Mouse (Mus musculus): ENCODE data around the gene Armc9.

Gene Armc9

DNA sequence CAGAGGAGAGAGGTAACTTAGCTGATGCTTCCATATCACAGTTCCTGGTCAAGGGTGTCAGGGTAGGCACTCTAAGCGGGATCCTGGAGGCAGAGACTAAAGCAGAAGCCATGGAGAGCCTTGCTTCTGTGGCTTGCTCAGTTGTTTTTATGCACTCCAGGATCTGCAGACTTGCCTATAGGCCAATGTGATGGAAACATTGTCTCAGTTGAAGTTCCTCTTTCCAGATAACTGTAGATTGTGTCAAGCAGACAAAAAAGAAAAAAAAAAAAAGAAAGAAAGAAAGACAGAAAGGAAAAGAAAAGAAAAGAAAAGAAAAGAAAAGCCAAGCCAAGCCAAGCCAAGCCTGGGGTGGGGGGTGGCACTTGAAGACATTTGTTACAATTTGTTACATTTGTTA lies 60.7 kb downstream of the Armc9 start:
- in situ Hi-C loops (cut with MboI, MseI): loop anchor here (5.0 to 10.0 kb wide), 2 partner anchors 120 to 122 kb away; no protein-coding TSS in a partner anchor

DNA sequence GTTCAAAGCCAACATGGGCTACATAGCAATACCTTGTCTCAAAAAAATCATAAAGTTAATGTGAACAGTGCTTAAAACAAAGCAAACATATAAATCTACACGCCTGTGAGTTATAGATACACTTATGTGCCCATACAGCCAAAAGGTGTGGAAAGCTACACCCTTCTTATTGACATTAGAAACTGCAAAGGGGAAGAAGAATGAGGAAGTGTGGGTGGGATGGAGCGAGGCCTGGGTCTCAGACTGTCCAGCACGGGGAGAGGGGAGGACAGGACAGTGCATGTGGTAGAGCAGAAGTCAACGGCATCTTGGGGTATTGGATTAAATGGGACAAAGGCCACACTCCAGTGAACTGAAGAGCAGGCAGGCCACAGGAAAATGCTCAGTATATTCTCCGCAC lies 61.8 kb downstream of the Armc9 start:
- in situ Hi-C loops (cut with MboI, MseI): loop anchor here (5.0 to 10.0 kb wide), 2 partner anchors 118 to 121 kb away; no protein-coding TSS in a partner anchor

DNA sequence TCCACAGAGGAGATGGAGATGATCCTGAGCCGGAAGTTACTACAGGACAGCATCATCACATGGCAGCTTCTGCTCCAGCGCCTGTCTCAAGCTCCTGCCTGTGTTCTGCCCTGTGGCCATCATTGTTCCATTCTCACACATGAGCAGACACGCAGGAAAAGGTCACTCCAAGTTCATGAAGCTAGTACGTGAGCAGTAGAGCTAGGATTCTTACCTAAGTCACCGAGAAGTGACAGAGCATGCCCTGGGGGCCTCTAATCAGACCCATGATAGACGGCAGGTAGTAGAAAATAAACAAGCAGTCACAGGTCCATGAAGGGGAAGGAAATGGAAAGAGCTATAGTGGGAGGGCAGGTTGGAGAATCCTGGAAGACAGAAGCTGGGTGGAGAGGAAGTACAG lies 63.4 kb downstream of the Armc9 start:
- in situ Hi-C loops (cut with MboI, MseI): loop anchor here (5.0 to 10.0 kb wide), 2 partner anchors 117 to 119 kb away; no protein-coding TSS in a partner anchor

DNA sequence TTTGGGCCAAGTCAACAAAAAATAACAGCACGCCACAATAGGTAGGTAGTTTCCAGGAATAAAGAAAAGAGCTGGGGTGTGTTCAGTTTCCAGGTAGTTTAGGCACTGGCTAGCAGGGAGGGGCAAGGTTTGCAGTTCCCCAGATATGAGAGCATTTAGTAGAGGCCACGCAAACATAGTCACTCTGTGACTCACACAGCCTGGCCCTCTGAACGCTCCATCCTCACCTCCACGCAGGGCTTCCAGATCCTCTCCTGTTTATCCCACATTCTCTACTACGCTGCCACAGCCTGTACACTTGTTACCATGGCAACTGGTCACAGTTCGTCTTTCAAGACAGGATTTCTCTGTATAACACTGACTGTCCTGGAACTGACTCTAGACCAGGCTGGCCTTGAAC lies 70.6 kb downstream of the Armc9 start:
- in situ Hi-C loops (cut with MboI, MseI): loop anchor here in 1 of 2 experiments (25.0 kb wide), 1 partner anchor 1962 kb away; no protein-coding TSS in a partner anchor

DNA sequence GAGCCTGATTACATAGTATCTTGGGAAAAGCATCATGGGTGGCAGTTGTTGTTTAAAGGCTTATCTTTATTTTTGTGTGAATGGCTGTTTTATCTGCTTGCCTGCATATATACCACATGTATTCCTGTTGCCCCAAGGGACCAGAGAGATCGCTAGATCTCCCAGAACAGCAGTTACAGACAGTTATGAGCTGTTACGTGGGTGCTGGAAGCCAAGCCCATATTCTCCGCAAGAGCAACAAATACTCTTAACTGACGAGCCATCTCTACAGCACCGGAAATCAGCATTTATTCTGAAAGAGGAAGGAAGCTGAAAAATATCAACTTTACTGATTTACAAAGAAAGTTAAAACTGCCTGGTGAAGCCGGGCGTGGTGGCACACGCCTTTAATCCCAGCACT lies 74.1 kb downstream of the Armc9 start:
- in situ Hi-C loops (cut with MboI, MseI): loop anchor here in 1 of 2 experiments (25.0 kb wide), 1 partner anchor 1959 kb away; no protein-coding TSS in a partner anchor

DNA sequence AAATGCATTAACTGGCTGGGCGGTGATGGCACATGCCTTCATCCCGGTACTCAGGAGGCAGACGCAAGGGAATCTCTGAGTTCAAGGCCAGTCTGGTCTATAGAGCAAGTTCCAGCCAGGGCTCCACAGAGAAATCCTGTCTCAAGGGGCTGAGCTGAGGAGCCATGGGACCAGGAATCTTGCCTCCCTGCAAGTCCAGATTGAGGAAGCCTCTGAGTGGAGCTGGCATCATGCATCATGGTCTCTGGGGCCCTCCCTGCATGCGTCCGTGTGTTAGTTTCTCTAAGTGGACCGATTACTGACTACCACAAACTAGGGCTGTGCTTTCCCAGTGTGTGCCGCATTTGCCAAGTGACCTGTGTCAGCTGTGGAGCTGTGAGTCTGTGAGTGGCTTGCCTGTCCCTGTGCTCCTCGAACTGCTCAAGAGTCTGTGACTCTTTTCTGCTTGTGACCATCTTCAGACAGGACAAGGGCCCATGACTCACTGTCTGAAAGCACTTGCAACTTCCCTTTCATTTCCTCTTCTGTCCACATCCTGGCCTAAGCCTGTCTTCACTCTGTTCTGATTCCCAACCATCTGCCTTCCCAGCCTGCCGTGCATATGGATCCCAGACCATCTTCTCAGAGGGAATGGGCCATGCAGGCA lies 74.7 kb downstream of the Armc9 start:
- in situ Hi-C loops (cut with MboI, MseI): loop anchor here in 1 of 2 experiments (25.0 kb wide), 1 partner anchor 1958 kb away; no protein-coding TSS in a partner anchor

DNA sequence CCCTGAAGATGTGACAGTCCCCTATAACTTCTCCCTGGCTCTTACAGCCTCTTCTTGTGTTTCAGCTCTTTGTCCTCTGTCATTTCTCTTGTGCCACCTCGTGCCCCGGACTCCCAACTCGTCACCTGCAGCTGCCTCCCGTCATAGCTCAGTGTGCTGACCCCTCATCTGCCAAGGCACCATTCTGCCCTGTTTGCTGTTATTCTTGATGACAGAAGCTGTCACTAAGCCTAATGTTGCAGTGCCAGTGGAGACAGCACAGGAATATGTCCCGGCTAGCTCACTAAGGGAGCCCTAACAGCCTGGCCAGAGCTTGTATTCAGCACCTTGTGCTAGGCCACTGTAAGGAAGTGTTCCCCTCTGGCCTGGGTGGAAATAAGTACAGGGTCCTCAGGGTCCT lies 78.1 kb downstream of the Armc9 start:
- in situ Hi-C loops (cut with MboI, MseI): loop anchor here in 1 of 2 experiments (25.0 kb wide), 1 partner anchor 1955 kb away; no protein-coding TSS in a partner anchor

DNA sequence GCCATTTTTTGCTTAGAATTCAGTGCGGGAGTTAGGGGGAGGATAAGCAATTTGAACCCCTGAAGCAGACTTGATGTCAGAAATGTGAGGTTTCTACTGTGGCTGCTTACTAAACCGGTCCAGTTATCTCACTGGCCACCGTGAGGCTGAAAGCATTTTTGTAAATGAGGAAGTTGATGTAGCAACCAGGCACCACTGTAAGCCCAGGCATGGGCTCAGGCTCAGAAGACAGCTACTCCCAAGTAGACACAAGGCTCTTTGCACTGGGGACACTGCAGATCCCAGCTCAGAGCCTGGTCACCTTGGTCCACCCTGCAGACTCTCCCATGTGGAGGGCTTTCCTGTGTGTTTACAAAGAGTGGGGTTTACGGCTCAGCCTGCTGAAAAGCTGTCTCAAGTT lies 79.2 kb downstream of the Armc9 start:
- in situ Hi-C loops (cut with MboI, MseI): loop anchor here in 1 of 2 experiments (25.0 kb wide), 1 partner anchor 1953 kb away; no protein-coding TSS in a partner anchor

DNA sequence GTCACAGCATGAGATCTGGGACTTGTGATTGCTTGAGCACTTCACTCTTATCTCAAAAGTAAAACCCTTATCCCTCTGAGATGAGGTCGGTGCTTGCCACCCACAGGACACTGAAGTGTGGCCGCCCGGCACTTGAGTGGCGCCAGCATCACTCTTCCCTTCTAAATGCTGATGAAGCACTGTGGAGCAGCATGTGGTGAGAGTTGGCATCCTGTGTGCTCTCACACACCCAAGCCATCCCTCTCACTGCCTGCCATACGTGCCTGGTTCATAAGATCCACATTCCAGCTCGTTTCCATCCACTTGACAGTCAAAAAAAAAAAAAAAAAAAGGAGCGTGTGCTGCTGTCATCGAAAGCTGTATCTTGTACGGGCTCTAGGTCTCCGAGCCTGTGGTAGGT lies 80.5 kb downstream of the Armc9 start:
- in situ Hi-C loops (cut with MboI, MseI): loop anchor here in 1 of 2 experiments (25.0 kb wide), 1 partner anchor 1952 kb away; no protein-coding TSS in a partner anchor

DNA sequence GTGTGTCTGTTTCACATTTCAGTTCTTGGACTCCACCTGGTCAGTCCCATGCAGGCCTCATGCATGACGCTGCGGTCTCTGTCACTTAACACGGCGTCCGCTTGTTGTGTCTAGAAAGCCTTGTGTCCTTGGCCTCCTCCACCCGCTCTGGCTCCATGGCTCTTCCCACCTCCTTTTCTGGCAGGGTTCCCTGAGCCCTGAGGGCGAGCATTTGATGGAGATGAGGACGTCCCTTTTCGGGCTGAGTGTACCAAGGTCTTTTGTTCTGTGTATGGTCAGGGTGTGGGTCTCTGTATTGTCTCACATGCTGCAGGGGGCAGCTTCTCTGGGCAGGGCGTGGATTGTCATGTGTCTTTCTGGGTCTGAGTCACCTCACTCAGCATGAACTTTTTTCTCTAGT lies 81.9 kb downstream of the Armc9 start:
- in situ Hi-C loops (cut with MboI, MseI): loop anchor here in 1 of 2 experiments (25.0 kb wide), 1 partner anchor 1951 kb away; no protein-coding TSS in a partner anchor

DNA sequence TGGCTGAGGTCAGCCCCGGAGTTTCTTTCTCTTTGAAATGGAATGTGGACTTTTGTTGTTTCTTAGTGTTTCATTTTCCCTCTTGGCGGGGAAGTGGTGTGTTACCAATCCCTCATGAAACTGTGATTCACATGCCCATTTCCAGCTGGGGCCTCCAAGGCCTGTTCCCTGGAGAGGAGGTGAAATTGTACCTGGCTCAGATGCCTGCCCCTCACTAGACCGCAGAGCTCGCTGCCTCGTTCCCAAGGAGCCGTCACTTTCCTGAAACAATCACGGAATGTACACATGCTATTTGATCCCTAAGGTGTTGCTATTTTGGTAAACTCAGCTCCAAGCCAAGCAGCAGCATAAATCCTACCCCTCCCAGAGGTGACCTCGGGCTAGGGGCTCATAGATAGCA lies 84.4 kb downstream of the Armc9 start:
- in situ Hi-C loops (cut with MboI, MseI): loop anchor here in 1 of 2 experiments (25.0 kb wide), 1 partner anchor 1948 kb away; no protein-coding TSS in a partner anchor

DNA sequence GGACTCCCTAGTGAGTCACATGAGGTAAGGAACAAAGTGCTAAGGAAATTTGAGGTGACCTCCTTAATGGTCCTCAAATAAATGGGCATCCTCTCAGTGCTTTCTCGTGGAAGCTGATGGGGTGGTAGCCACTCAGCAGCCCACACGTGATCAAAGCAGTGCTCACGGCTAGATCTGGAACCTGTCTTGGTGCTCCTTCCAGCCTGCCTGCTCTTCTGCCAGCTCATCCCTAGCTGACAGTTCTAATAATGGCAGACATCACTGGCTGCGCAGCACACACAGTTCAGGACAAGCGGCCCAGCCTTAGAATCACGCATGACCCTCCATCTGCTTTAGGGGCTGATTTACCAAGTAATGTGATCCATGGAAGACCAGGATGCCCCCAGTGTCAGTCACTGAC lies 85.3 kb downstream of the Armc9 start:
- in situ Hi-C loops (cut with MboI, MseI): loop anchor here in 1 of 2 experiments (25.0 kb wide), 1 partner anchor 1947 kb away; no protein-coding TSS in a partner anchor

DNA sequence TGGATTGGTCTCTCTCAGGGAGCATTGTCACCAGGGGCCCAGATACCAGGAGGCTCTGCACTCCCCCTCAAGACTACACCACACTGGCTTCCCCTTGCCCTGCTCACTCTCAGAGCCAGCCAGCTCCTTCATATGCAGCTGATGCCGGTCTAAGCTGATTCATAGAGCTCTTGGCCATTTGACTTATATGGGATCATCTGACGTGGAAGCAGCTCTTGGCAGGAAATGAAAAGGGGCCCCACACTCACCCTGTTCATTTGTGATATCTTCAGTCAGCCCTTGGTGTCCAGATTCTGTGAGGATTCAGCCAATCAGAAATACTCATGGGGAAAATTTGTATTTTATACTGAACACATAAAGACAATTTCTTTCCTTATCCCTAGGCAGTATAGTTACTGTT lies 86.4 kb downstream of the Armc9 start:
- in situ Hi-C loops (cut with MboI, MseI): loop anchor here in 1 of 2 experiments (25.0 kb wide), 1 partner anchor 1946 kb away; no protein-coding TSS in a partner anchor

DNA sequence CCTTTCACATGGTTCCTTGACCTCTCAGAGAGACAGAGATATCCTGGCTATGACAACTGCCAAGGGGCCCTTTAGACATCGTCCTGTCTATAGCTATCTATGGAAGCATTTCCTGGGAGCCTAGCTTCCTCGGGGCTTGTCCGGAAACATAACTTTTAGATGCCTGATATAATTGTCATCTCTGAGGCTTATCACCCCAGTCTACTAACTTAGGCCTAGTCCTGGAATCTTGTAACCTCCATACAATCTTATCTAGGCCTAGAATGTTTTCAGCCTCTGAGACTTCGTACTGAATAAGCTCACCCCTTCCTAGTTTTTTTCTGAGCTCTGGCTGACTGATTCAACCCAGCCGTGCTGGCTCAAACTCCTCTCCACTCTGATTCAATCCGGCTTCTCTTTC lies 88.9 kb downstream of the Armc9 start:
- in situ Hi-C loops (cut with MboI, MseI): loop anchor here in 1 of 2 experiments (25.0 kb wide), 1 partner anchor 1944 kb away; no protein-coding TSS in a partner anchor

DNA sequence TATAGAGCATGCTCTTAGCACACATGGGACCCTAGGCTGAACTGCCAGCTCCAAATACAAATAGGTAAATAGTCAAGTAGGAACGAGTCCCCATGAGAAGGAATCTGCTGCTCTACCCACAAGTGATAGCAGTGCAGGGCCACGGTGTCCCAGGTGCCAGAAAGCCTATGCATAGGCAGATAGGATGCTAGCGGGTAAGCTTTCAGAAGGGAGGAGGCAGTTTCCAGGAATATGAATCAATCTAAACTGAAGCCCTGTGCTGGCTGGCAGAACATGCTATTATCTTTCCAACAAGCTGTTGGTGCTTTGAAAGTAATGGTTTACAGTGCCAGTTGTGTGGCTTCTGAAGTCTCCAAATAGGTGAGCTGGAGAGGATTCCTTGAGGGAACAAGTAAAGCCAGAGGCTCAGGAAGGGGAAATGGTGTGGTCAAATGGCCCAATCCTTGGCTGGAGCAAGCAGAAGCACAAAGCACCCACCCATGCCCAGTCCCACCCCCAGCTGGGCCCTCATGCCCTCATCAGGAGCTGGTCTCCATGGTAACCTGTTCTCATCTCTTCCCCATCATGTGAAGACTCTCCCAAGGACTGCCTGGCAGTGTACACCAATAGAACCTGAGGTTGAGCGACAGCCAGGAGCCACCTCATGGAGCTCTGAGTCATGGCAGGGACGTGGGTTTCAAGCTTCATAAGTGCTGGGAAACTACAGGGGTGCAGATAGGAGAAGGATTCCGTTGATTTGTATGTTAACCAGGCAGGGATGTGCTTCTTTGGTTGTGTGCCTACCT lies 90.9 kb downstream of the Armc9 start:
- in situ Hi-C loops (cut with MboI, MseI): loop anchor here in 1 of 2 experiments (25.0 kb wide), 1 partner anchor 1942 kb away; no protein-coding TSS in a partner anchor

DNA sequence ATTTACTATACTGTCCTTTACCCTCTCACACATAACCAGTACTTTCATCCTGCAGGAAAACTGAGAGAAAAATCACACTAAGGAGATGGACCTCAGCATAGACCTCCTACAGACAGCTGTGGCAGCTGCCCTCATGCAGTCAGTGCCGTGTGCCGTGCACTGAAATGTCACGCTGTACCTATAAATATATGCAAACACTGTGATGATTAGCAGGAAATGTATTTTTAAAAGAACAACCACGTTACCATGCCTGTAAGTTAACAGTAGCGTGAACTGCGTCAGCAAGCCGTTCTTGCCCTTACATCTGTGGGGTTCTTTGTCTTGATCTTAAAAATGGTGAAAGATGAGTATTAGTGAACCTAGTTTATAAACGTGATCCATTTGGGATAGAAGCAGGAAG lies 98.8 kb downstream of the Armc9 start:
- in situ Hi-C loops (cut with MboI, MseI): no loop called here

DNA sequence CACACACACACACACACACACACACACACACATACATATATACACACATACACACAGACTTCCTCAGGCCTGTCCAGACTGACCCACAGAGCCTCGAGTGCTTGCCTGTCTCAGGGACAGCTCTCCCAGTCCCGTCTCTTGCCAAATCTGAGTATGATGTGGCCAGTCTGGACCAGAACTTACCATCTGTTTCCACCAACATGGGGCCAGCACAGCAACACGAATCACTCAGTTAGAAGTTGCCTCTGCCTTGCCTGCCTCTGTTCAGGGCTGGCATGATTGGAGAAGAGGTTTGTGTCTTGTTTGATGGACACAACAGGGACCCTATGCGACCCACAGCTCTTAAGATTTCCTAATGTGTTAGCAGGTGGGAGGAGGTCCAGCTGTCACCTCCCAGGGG lies 101.7 kb downstream of the Armc9 start:
- in situ Hi-C loops (cut with MboI, MseI): no loop called here

DNA sequence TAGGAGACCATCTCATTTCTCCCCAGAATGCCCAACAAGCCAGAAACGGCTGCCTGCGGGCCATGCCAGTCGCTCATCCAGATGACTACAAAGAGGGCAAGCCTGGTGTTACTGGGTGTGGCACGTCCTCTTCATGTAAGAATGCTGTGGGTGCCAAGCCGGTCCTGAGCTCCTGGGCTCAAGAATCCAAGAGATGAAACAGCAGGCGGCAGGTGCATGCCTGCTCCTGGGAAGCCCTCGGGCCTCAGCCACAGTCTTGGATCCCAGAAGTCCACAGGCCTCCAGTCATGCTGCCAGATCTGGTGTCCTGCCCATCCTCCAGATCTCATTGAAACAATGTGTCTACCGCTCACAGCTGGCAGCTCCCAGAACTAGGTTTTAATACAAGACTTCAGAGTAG lies 102.6 kb downstream of the Armc9 start:
- in situ Hi-C loops (cut with MboI, MseI): no loop called here

DNA sequence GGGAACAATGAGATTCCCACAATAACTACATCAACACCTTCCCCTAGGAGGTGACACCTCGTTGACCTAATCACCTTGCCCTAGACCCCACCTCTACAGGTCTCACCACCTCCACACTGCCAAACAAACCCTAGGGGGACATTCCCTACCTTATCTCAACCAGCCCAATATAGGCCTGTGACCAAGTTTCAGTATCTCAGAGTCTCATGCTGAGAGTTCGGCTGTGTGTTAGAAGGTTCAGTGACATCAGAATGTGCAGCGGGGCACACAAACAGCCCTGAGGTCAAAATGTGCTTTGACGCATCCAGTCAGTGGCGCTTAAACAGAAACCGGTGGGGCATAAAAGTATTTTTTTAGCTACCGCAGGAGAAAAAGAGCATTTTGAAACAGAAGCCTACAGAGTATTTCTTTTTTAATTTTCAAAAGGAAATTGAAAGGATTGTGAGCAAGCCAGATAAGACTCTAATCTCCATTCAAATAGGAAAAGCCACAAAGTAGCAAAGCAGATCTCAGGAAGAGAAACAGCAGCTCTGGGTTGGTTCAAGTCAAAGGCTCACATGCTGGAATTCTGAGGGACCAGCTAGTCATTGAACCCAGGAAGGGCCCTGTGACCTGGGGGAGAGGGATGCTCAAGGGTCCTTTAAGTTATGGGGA lies 103.7 kb downstream of the Armc9 start:
- in situ Hi-C loops (cut with MboI, MseI): no loop called here

DNA sequence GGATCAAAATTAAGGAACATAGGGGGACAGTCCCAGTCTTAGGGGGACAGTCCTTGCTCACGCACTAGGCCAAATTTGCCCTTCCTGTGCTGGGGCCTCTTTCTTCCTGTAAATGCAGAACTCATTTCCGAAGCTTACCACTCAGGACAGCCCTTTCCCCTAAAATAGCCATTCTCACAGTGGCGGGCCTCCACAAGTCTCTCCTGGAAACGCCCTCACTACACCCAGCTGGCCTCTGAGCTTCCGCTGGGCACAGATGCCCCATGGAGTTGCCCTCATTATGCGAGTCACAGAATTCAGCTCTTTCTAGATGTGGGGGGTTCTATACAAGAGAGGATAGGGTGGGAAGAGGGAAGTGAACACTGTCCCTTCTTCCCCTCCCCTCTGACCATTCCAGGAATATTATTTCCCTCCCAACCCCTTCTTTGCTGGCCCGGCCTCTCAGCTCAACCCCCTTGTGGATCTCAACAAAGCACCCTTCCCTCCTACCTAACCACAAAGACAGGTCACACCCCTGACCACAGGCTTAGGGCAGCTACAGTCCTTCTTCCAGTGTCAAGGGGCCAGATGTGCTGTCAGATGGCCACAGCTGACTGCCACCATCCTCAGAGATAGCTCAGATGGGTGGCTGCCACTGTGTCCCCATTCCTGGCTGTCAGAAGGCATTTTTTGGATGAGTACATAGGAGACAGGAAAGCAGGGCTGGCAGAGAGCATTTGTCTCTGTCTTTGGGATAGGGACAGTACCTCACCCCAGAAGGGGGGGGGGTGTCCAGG lies 109.2 kb downstream of the Armc9 start:
- in situ Hi-C loops (cut with MboI, MseI): loop anchor here in 1 of 2 experiments (10.0 kb wide), 2 partner anchors 301 to 671 kb away; no protein-coding TSS in a partner anchor

Measured in T-helper 17 cell (primary cell).